Mouse (Mus musculus) lung, postnatal 0 days (tissue): Measurements from ENCODE around the gene Slc9a1. TPM values are rescaled to one million over a fixed set of nuclear protein-coding genes. Genes with fewer than 3 reads are reported as not detected.

Source experiments
- ATAC-seq: fragments of 200-750 bp; cut with Nextera tagmentation; 2 replicates; pipeline ENCODE4 v1.8.0; 2017; ENCODE audit warnings: moderate library complexity
- DNase-seq: peaks from one replicate; pipeline ENCODE4 v3.0.0-alpha.2; 2016; ENCODE audit warnings: low spot score
- H3K27ac ChIP-seq: fragments of 300-500 bp; sonication (generic); 2 replicates; pipeline ENCODE4 v1.5.1; 2014; ENCODE audit warnings: antibody characterized with exemption, mild to moderate bottlenecking, low read length, mixed read lengths
- H3K27me3 ChIP-seq: fragments of 300-500 bp; sonication (generic); replicated peaks from 2 replicates; pipeline ENCODE4 v1.6.1; 2014; ENCODE audit warnings: low read length, mixed read lengths; ENCODE audit not compliant: insufficient read depth
- H3K36me3 ChIP-seq: fragments of 300-500 bp; sonication (generic); 2 replicates; pipeline ENCODE4 v1.6.1; 2014; ENCODE audit warnings: low read length, mixed read lengths; ENCODE audit not compliant: insufficient read depth
- H3K4me1 ChIP-seq: fragments of 300-500 bp; sonication (generic); 2 replicates; pipeline ENCODE4 v1.6.1; 2014; ENCODE audit warnings: antibody characterized with exemption, low read depth, low read length, mixed read lengths; ENCODE audit not compliant: insufficient read depth
- H3K4me2 ChIP-seq: fragments of 300-500 bp; sonication (generic); replicated peaks from 2 replicates; pipeline ENCODE4 v1.6.1; 2014; ENCODE audit warnings: low read depth, mild to moderate bottlenecking, low read length, moderate library complexity, mixed read lengths
- H3K4me3 ChIP-seq: fragments of 300-500 bp; sonication (generic); 2 replicates; pipeline ENCODE4 v1.5.1; 2014; ENCODE audit warnings: low read depth, low read length
- H3K9ac ChIP-seq: fragments of 300-500 bp; sonication (generic); replicated peaks from 2 replicates; pipeline ENCODE4 v1.6.1; 2014; ENCODE audit warnings: low read depth, mild to moderate bottlenecking
- H3K9me3 ChIP-seq: fragments of 300-500 bp; sonication (generic); 2 replicates; pipeline ENCODE4 v1.6.1; 2016; ENCODE audit warnings: low read length, mixed read lengths
- CTCF ChIP-seq: IDR thresholded peaks from 2 replicates; pipeline ENCODE4 v1.5.1; 2016; ENCODE audit warnings: antibody characterized with exemption, mild to moderate bottlenecking
- EP300 ChIP-seq: IDR thresholded peaks from 2 replicates; pipeline ENCODE4 v1.6.1; 2016; ENCODE audit warnings: antibody characterized with exemption, mild to moderate bottlenecking, control low read depth
- WGBS: fragments of 180-500 bp; shearing (Covaris S2); extraction: QIAGEN DNeasy Blood & Tissue Kit; methylation state at CpG from one replicate; pipeline ENCODE4 v1.1.7; 2014; 5-methylcytosine and 5-hydroxymethylcytosine counted together
- polyA plus RNA-seq: library from polyadenylated mRNA; unstranded; fragments of >200 nt; fragmentation: Nextera tagmentation; extraction: Ambion mirVana; gene quantifications from 2 replicates; pipeline ENCODE4 v1.2.1, GENCODE M21; 2015

Slc9a1 gene
- polyA plus RNA-seq, 1 experiment from 2014 or later: 6.0 TPM

DNA sequence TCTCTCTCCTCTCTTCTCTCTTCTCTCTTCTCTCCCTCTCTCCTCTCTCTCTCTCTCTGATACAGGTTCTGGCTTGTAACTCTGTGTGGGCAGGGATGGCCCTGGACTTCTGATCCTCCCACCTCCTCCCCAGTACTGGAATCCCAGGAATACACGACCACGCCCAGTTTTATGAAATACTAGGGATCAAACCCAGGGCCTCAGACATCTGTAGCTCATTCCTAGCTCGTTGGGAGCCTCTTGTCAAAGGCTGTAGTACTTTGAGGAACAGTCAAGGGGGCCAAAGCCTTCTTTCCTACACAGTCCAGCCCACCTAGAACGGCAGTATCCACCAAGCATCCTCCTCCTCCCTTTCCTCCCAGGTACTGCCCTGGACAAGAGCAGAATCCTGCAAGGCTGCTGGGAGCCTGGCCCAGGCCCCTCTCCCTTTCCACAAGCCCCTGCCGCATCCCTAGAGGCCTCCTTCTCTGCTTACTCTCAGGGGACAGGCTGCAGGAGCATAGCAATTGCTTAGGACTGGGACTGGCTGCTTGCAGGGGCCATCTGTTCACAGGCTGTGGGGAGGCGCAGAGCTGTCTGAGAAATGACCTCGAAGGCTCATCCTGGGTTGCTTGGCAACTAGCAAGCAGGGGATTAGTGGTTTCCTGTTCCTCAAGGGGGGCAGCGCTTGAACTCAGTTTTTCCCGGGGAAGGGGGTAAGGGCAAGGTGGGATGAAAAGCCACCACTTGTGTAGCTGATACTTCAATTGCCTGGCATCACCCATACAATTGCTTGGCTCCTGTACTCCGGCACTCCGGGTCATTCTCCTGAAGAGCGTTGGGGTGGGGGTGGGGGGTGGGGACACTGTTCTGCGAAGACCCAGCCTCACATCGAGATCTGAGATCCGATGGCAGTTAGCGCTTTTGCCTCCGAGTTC, 70.2 kb downstream of the Slc9a1 start:
- no peak for ATAC-seq
- 9% methylated on average over 17 of the region's 17 CpGs for WGBS
- no peak for TF ChIP-seq EP300
- no peak for TF ChIP-seq CTCF
- Histone ChIP-seq H3K27ac (no peak overlapping the region), H3K9me3 (no peaks in the 10 kb centered on the region), H3K9ac (no peak overlapping the region), H3K4me2 (peak overlapping the region; percentile 17; the same call in 1 of the 2 replicates), H3K27me3 (no peaks in the 10 kb centered on the region), H3K4me1 (no peaks in the 10 kb centered on the region), H3K4me3 (no peak overlapping the region), H3K36me3 (no peaks in the 10 kb centered on the region)
- DNase-seq: no peak

- WGBS: 13% methylated on average over 6 of the region's 6 CpGs
- no peak for TF ChIP-seq CTCF
- TF ChIP-seq EP300: no peak
- DNase-seq (no peak), ATAC-seq (no peak)
- Histone ChIP-seq H3K9me3 (no peaks in the 10 kb centered on the region), H3K27me3 (no peaks in the 10 kb centered on the region), H3K4me1 (no peaks in the 10 kb centered on the region), H3K9ac (no peak overlapping the region), H3K4me3 (no peak overlapping the region), H3K4me2 (peak overlapping the region; percentile 17; the same call in 1 of the 2 replicates), H3K27ac (no peak overlapping the region), H3K36me3 (no peaks in the 10 kb centered on the region)
Measured at GRCm38 (mm10) chr4:133440377-133440795, 70.9 kb downstream of the Slc9a1 start.

GRCm38 (mm10) chr4:133442194-133442593, 72.7 kb downstream of the Slc9a1 start:
- Histone ChIP-seq H3K27ac (no peak overlapping the region), H3K27me3 (no peaks in the 10 kb centered on the region), H3K36me3 (no peaks in the 10 kb centered on the region), H3K9me3 (no peaks in the 10 kb centered on the region), H3K4me1 (no peaks in the 10 kb centered on the region), H3K4me3 (no peak overlapping the region), H3K4me2 (no peak overlapping the region), H3K9ac (no peak overlapping the region)
- no peak for TF ChIP-seq CTCF
- no peak for TF ChIP-seq EP300
- ATAC-seq (no peak), DNase-seq (no peak)
- WGBS: 50% methylated on average over 3 of the region's 3 CpGs

DNA sequence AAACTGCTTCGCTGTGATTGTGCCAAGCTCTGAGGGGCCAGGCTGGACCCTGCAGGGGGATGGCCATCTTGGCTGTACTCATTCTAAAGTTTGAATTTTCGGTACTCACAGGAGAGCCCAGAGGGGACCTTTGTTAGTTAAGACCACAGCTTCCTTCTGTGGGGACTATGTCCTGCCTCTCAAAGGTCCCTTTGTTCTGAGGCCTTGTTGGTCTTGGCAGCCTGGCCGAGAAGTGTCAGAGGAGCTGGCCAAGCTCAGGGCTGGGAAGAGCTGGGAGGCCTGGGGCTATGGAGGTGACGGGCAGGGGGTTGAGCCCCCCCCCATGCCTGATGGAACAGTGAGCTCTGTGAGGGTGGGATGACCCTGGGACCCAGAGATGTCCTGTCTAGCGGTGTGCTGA, 73.6 kb downstream of the Slc9a1 start:
- DNase-seq: no peak
- no peaks in the 10 kb centered on the region for H3K36me3 ChIP-seq
- no peak overlapping the region for H3K9ac ChIP-seq
- WGBS: 58% methylated on average over 5 of the region's 5 CpGs
- TF ChIP-seq EP300: no peak
- no peak for TF ChIP-seq CTCF
- H3K9me3 ChIP-seq: no peaks in the 10 kb centered on the region
- no peak overlapping the region for H3K4me3 ChIP-seq
- no peak for ATAC-seq
- H3K27ac ChIP-seq: no peak overlapping the region
- no peaks in the 10 kb centered on the region for H3K27me3 ChIP-seq
- no peaks in the 10 kb centered on the region for H3K4me1 ChIP-seq
- H3K4me2 ChIP-seq: no peak overlapping the region

DNA sequence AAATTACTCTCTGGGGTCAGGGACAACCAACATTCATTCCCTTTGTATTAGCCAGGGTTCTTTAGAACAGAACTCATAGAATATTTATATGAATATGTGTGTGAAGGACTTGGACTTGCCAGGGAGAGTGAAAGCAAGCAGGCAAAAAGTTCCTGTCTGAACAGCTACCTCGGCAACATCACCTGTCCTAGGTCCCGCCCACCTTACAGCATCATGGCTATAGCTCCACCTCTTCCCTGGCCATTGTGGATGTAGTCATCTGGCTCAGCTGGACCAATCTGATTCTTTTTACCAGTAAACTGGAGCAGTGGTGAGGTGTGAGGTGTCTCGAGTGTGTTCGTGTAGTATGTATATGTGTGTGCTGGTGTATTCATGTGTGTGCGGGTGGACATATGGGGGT, 76.2 kb downstream of the Slc9a1 start:
- no peak for TF ChIP-seq EP300
- no peak for TF ChIP-seq CTCF
- WGBS: 79% methylated on average over 5 of the region's 5 CpGs
- ATAC-seq (no peak; the same call in 1 of the 2 replicates), DNase-seq (no peak)
- Histone ChIP-seq H3K36me3 (no peaks in the 10 kb centered on the region), H3K4me2 (no peak overlapping the region), H3K9me3 (no peaks in the 10 kb centered on the region), H3K4me3 (no peak overlapping the region), H3K27me3 (no peaks in the 10 kb centered on the region), H3K4me1 (no peaks in the 10 kb centered on the region), H3K27ac (no peak overlapping the region), H3K9ac (no peak overlapping the region)

DNA sequence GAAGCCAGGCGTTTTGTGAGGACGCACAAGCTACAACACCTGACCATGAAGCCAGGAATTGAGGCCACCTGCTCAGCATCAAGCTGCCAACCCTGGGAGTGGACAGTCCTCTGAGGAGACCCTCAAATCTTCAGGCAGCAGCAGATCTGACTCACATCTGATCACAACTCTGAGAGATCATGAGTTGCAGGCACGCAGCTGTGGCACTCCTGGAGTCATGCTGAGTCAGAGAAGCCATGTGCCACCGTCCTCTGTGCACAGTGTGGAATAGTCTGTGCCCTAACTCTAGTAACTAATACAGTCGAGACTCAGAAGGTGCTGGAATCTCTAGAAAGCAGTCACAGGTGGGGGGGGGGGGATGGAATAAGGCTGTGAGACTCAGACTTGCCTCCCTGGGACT, 77.9 kb downstream of the Slc9a1 start:
- H3K4me1 ChIP-seq: no peaks in the 10 kb centered on the region
- WGBS: 55% methylated on average over 5 of the region's 5 CpGs
- DNase-seq: no peak

More for the DNA sequence above, 77.9 kb downstream of the Slc9a1 start:
- H3K27ac ChIP-seq: no peak overlapping the region
- no peak for ATAC-seq
- H3K27me3 ChIP-seq: no peaks in the 10 kb centered on the region
- no peaks in the 10 kb centered on the region for H3K36me3 ChIP-seq
- H3K9ac ChIP-seq: no peak overlapping the region
- H3K4me3 ChIP-seq: no peak overlapping the region
- no peaks in the 10 kb centered on the region for H3K9me3 ChIP-seq
- TF ChIP-seq EP300 (no peak), CTCF (no peak)
- H3K4me2 ChIP-seq: no peak overlapping the region
